Mouse (Mus musculus) neural tube, embryonic 12.5 days (tissue): ENCODE data around the gene Zeb2. TPM values are rescaled to one million over a fixed set of nuclear protein-coding genes. Genes with fewer than 3 reads are reported as not detected.

Experiments
- ATAC-seq: fragments of 200-750 bp; cut with Nextera tagmentation; 2 replicates; pipeline ENCODE4 v1.8.0; 2017; ENCODE audit warnings: low read depth, mild to moderate bottlenecking, moderate TSS enrichment, moderate library complexity; ENCODE audit not compliant: low FRiP score
- H3K27ac ChIP-seq: fragments of 300-500 bp; sonication (generic); 2 replicates; pipeline ENCODE4 v1.5.1; 2016
- H3K27me3 ChIP-seq: fragments of 300-500 bp; sonication (generic); replicated peaks from 2 replicates; pipeline ENCODE4 v1.6.1; 2016; ENCODE audit warnings: mild to moderate bottlenecking
- H3K36me3 ChIP-seq: fragments of 300-500 bp; sonication (generic); 2 replicates; pipeline ENCODE4 v1.6.1; 2016; ENCODE audit warnings: mild to moderate bottlenecking
- H3K4me1 ChIP-seq: fragments of 300-500 bp; sonication (generic); 2 replicates; pipeline ENCODE4 v1.6.1; 2016
- H3K4me2 ChIP-seq: fragments of 300-500 bp; sonication (generic); replicated peaks from 2 replicates; pipeline ENCODE4 v1.6.1; 2016; ENCODE audit warnings: mild to moderate bottlenecking
- H3K4me3 ChIP-seq: fragments of 300-500 bp; sonication (generic); 2 replicates; pipeline ENCODE4 v1.5.1; 2016
- H3K9ac ChIP-seq: fragments of 300-500 bp; sonication (generic); 2 replicates; pipeline ENCODE4 v1.6.1; 2016; ENCODE audit warnings: mild to moderate bottlenecking
- H3K9me3 ChIP-seq: fragments of 300-500 bp; sonication (generic); 2 replicates; pipeline ENCODE4 v1.6.1; 2016; ENCODE audit warnings: mild to moderate bottlenecking
- WGBS: fragments of 180-500 bp; shearing (Covaris S2); methylation state at CpG from one replicate; pipeline ENCODE4 v1.1.7; 2016; 5-methylcytosine and 5-hydroxymethylcytosine counted together
- polyA plus RNA-seq: library from polyadenylated mRNA; unstranded; fragments of >200 nt; fragmentation: Nextera tagmentation; extraction: Ambion mirVana; gene quantifications from 2 replicates; pipeline ENCODE4 v1.2.1, GENCODE M21; 2016

Gene Zeb2
- polyA plus RNA-seq, 1 experiment from 2014 or later = 55.6 TPM

- 61% methylated on average over 7 of the region's 7 CpGs for WGBS
- no peak for ATAC-seq
- H3K9me3 ChIP-seq = no peaks in the 10 kb centered on the region
- no peak overlapping the region for H3K27ac ChIP-seq
- no peak overlapping the region for H3K4me2 ChIP-seq
- no peak overlapping the region for H3K9ac ChIP-seq
- H3K4me3 ChIP-seq = no peak overlapping the region
- H3K36me3 ChIP-seq = no peaks in the 10 kb centered on the region
- H3K4me1 ChIP-seq = peaks cover 28% of the 10 kb centered on the region
- no peaks in the 10 kb centered on the region for H3K27me3 ChIP-seq
Measured at GRCm38 (mm10) chr2:45068792-45069550, 48.2 kb downstream of the Zeb2 start.

- H3K36me3 ChIP-seq = no peaks in the 10 kb centered on the region
- no peaks in the 10 kb centered on the region for H3K27me3 ChIP-seq
- WGBS = 26% methylated on average over 5 of the region's 5 CpGs
- no peak overlapping the region for H3K9ac ChIP-seq
- H3K27ac ChIP-seq = no peak overlapping the region
- no peak overlapping the region for H3K4me3 ChIP-seq
- ATAC-seq = no peak
- peaks cover 34% of the 10 kb centered on the region for H3K4me1 ChIP-seq
- H3K4me2 ChIP-seq = no peak overlapping the region
- H3K9me3 ChIP-seq = no peaks in the 10 kb centered on the region
Measured at GRCm38 (mm10) chr2:45067116-45067515, 50.1 kb downstream of the Zeb2 start.

DNA sequence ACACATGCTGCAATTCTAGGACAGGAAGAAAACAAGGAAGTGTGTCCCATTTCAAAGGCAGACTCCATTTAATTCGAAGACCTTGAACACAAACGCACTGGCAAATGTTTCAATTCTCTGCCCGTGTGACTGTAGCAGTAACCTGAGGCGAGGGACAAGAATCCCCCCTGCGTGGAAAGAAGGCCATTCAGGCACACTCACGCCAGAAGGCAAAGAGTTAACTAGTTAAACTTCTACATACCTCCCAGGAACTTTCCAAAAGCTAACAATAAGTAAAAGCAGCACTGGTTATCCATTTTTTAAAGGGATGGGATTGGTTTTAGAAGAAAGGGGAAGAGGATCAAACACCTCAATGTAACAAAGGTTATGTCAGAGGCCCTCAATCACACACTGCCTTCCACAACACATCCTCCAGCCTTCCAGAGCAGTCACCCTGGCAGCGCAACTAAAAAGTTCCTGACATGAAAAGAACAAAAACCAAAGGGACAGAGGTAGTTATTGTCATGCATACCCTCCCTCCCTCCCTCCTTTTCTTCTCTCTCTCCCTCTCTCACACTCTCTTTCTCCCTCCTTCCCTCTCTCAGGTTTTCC lies 53.8 kb downstream of the Zeb2 start:
- peak; percentile 56; the same call in 1 of the 2 replicates for ATAC-seq
- no peak overlapping the region for H3K9ac ChIP-seq
- 8% methylated on average over 7 of the region's 7 CpGs for WGBS
- peaks cover 32% of the 10 kb centered on the region for H3K4me1 ChIP-seq
- no peak overlapping the region for H3K4me2 ChIP-seq
- no peak overlapping the region for H3K4me3 ChIP-seq
- H3K36me3 ChIP-seq = no peaks in the 10 kb centered on the region
- no peaks in the 10 kb centered on the region for H3K9me3 ChIP-seq
- no peak overlapping the region for H3K27ac ChIP-seq
- H3K27me3 ChIP-seq = no peaks in the 10 kb centered on the region

- no peak overlapping the region for H3K4me3 ChIP-seq
- 67% methylated on average over 6 of the region's 6 CpGs for WGBS
- H3K27me3 ChIP-seq = no peaks in the 10 kb centered on the region
- peaks cover 27% of the 10 kb centered on the region for H3K4me1 ChIP-seq
- no peak overlapping the region for H3K27ac ChIP-seq
- H3K9ac ChIP-seq = no peak overlapping the region
- no peaks in the 10 kb centered on the region for H3K36me3 ChIP-seq
- no peak overlapping the region for H3K4me2 ChIP-seq
- no peak for ATAC-seq
- H3K9me3 ChIP-seq = no peaks in the 10 kb centered on the region
Measured at GRCm38 (mm10) chr2:45062136-45062535, 55.1 kb downstream of the Zeb2 start.

DNA sequence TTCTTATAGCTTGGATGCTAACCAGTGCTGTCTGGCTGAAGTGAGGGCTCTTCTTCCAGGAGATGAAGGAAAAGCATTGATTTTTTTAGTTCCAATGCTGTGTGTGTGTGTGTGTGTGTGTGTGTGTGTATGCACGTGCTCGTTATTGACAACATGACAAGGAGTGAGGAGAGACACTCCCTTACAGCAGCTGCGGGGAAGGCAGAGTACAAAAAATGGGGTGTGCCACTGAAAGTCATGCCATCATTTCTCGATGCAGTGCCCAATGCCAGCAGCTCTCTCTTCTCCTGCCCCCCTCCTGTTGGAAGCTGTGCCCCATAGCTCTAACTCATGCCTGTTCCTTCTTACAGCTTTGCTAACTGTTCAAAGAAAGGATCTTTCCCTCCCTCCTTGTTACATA lies 56.4 kb downstream of the Zeb2 start:
- Histone ChIP-seq H3K9ac (no peak overlapping the region), H3K27ac (0 out of 2 replicates have a peak overlapping the region, but pooled peaks have one; percentile 15), H3K27me3 (no peaks in the 10 kb centered on the region), H3K4me2 (no peak overlapping the region), H3K36me3 (no peaks in the 10 kb centered on the region), H3K4me1 (peaks cover 32% of the 10 kb centered on the region), H3K4me3 (no peak overlapping the region), H3K9me3 (no peaks in the 10 kb centered on the region)
- WGBS = 80% methylated on average over 4 of the region's 4 CpGs
- ATAC-seq = no peak

DNA sequence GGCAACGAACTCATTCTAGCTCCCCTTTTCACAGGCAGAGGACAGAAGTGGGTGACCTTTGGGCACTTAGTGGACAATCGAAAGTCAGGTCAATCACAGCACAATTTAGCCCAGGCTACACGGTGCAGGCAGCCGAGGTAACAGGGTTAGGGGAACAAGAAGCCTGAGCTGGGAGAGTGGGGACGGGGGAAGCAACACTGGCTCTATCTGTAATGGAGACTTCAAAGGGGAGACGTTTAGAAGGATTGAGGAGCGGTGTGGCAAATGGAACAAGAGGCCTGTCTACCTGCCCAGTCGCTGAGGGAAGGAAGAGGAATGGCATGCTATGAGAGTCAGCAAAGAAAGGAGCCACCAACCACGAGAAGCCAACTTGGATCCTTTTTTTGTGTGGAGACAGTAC lies 57.0 kb downstream of the Zeb2 start:
- no peaks in the 10 kb centered on the region for H3K27me3 ChIP-seq
- no peak overlapping the region for H3K4me3 ChIP-seq
- H3K36me3 ChIP-seq = no peaks in the 10 kb centered on the region
- 80% methylated on average over 9 of the region's 9 CpGs for WGBS
- no peak for ATAC-seq
- H3K4me1 ChIP-seq = peaks cover 37% of the 10 kb centered on the region
- H3K9ac ChIP-seq = no peak overlapping the region
- H3K27ac ChIP-seq = no peak overlapping the region
- no peaks in the 10 kb centered on the region for H3K9me3 ChIP-seq
- H3K4me2 ChIP-seq = no peak overlapping the region

- H3K4me2 ChIP-seq = no peak overlapping the region
- H3K9ac ChIP-seq = no peak overlapping the region
- 88% methylated on average over 4 of the region's 4 CpGs for WGBS
- no peaks in the 10 kb centered on the region for H3K27me3 ChIP-seq
- H3K36me3 ChIP-seq = no peaks in the 10 kb centered on the region
- ATAC-seq = no peak
- H3K9me3 ChIP-seq = no peaks in the 10 kb centered on the region
- no peak overlapping the region for H3K27ac ChIP-seq
- H3K4me1 ChIP-seq = peaks cover 37% of the 10 kb centered on the region
- no peak overlapping the region for H3K4me3 ChIP-seq
Measured at GRCm38 (mm10) chr2:45059599-45059998, 57.6 kb downstream of the Zeb2 start.

DNA sequence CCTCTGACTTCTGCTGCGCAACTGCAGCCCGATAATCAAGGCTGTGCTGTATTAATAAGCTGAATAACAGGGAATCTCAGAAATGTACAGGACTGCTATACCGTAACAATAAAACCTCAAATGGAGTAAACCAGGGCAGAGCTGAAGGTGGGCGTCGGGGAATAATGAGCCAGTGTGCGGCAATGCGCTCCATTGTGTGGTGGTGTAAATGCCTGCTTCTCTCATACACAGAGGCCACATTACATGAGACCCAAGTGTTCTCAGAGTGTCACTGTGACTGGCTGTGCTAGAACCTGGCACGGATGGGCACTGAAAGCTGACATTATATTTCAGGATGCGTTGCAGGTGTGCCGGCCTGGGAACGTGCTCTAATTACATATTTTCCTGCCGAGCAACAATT lies 58.2 kb downstream of the Zeb2 start:
- H3K4me1 ChIP-seq = peaks cover 39% of the 10 kb centered on the region
- no peak for ATAC-seq
- no peak overlapping the region for H3K4me3 ChIP-seq
- H3K9me3 ChIP-seq = no peaks in the 10 kb centered on the region
- no peak overlapping the region for H3K27ac ChIP-seq
- WGBS = 74% methylated on average over 12 of the region's 12 CpGs
- H3K36me3 ChIP-seq = no peaks in the 10 kb centered on the region
- no peaks in the 10 kb centered on the region for H3K27me3 ChIP-seq
- no peak overlapping the region for H3K9ac ChIP-seq
- no peak overlapping the region for H3K4me2 ChIP-seq

- Histone ChIP-seq H3K4me3 (no peak overlapping the region), H3K27me3 (no peaks in the 10 kb centered on the region), H3K27ac (no peak overlapping the region), H3K36me3 (no peaks in the 10 kb centered on the region), H3K9ac (no peak overlapping the region), H3K9me3 (no peaks in the 10 kb centered on the region), H3K4me1 (peaks cover 31% of the 10 kb centered on the region), H3K4me2 (no peak overlapping the region)
- WGBS = 80% methylated on average over 9 of the region's 9 CpGs
- no peak for ATAC-seq
Measured at GRCm38 (mm10) chr2:45058183-45058582, 59.0 kb downstream of the Zeb2 start.

GRCm38 (mm10) chr2:45056856-45057562 lies 60.2 kb downstream of the Zeb2 start:
- 47% methylated on average over 10 of the region's 10 CpGs for WGBS
- H3K4me2 ChIP-seq = no peak overlapping the region
- no peak overlapping the region for H3K27ac ChIP-seq
- ATAC-seq = no peak
- H3K36me3 ChIP-seq = no peaks in the 10 kb centered on the region
- no peak overlapping the region for H3K4me3 ChIP-seq
- peaks cover 32% of the 10 kb centered on the region for H3K4me1 ChIP-seq
- no peak overlapping the region for H3K9ac ChIP-seq
- no peaks in the 10 kb centered on the region for H3K9me3 ChIP-seq
- no peaks in the 10 kb centered on the region for H3K27me3 ChIP-seq

DNA sequence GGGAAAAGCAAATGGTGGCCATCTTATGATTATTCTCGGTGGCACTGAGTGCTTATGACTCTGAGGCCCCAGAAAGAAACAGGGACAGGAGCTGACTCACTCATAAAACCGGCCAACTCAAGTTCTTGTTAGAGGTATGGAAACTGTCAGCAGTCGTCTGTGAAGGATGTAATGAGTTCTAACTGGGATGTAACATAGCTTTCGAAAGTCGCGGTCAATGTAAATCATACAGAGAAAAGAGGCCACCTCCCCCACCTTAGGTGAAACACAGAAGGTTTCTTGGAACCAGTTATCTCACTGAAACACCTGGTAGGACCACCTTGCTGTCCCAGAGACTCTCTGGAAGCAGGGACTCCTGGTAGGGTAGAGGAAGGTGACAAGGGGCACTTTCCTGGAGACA lies 61.3 kb downstream of the Zeb2 start:
- no peaks in the 10 kb centered on the region for H3K9me3 ChIP-seq
- no peaks in the 10 kb centered on the region for H3K36me3 ChIP-seq
- ATAC-seq = no peak
- 60% methylated on average over 6 of the region's 6 CpGs for WGBS
- H3K4me3 ChIP-seq = no peak overlapping the region
- no peak overlapping the region for H3K4me2 ChIP-seq
- H3K4me1 ChIP-seq = peaks cover 32% of the 10 kb centered on the region
- no peak overlapping the region; the same call in 1 of the 2 replicates for H3K27ac ChIP-seq
- H3K9ac ChIP-seq = no peak overlapping the region
- no peaks in the 10 kb centered on the region for H3K27me3 ChIP-seq

GRCm38 (mm10) chr2:45055034-45055615 lies 62.1 kb downstream of the Zeb2 start:
- H3K4me3 ChIP-seq = no peak overlapping the region
- no peak overlapping the region for H3K9ac ChIP-seq
- H3K9me3 ChIP-seq = no peaks in the 10 kb centered on the region
- H3K27me3 ChIP-seq = no peaks in the 10 kb centered on the region
- peaks cover 32% of the 10 kb centered on the region for H3K4me1 ChIP-seq
- H3K27ac ChIP-seq = no peak overlapping the region
- no peak for ATAC-seq
- no peaks in the 10 kb centered on the region for H3K36me3 ChIP-seq
- WGBS = 45% methylated on average over 8 of the region's 8 CpGs
- H3K4me2 ChIP-seq = no peak overlapping the region
